Mouse (Mus musculus) thymus, adult 2 months (tissue): ENCODE measurements around the gene Tmem231. TPM values are rescaled to one million over a fixed set of nuclear protein-coding genes. Genes with fewer than 3 reads are reported as not detected.

Source experiments
- DNase-seq: peaks from one replicate; pipeline ENCODE4 v3.0.0; 2021
- H3K27ac ChIP-seq: fragments of 200-500 bp; 2 replicates; pipeline ENCODE4 v1.5.1; 2012; ENCODE audit warnings: low read length, control low read depth; ENCODE audit not compliant: control insufficient read depth, insufficient read depth
- H3K27me3 ChIP-seq: fragments of 200-500 bp; 2 replicates; pipeline ENCODE4 v1.6.1; 2012; ENCODE audit warnings: mild to moderate bottlenecking, low read length, moderate library complexity, mixed read lengths; ENCODE audit not compliant: control insufficient read depth, insufficient read depth
- H3K36me3 ChIP-seq: fragments of 200-500 bp; 2 replicates; pipeline ENCODE4 v1.6.1; 2012; ENCODE audit warnings: mild to moderate bottlenecking, low read length, moderate library complexity; ENCODE audit not compliant: control insufficient read depth, insufficient read depth
- H3K4me1 ChIP-seq: fragments of 200-500 bp; replicated peaks from 2 replicates; pipeline ENCODE4 v1.6.1; 2012; ENCODE audit warnings: low read length; ENCODE audit not compliant: control insufficient read depth, insufficient read depth
- H3K4me3 ChIP-seq: fragments of 200-500 bp; 2 replicates; pipeline ENCODE4 v1.5.1; 2012; ENCODE audit warnings: mild to moderate bottlenecking, low read length, control low read depth, moderate library complexity; ENCODE audit not compliant: control insufficient read depth, insufficient read depth
- CTCF ChIP-seq: fragments of 200-500 bp; IDR thresholded peaks from 2 replicates; pipeline ENCODE4 v1.5.1; 2012; ENCODE audit warnings: mild to moderate bottlenecking, control low read depth, low read length, moderate library complexity, borderline replicate concordance; ENCODE audit not compliant: control insufficient read depth, poor library complexity, insufficient read depth; ENCODE audit errors: extremely low read depth
- POLR2A ChIP-seq: fragments of 200-500 bp; IDR thresholded peaks from 2 replicates; pipeline ENCODE4 v1.6.1; 2012; ENCODE audit warnings: mild to moderate bottlenecking, low read length, control low read depth, moderate library complexity; ENCODE audit not compliant: control insufficient read depth, poor library complexity, insufficient read depth; ENCODE audit errors: extremely low read depth
- WGBS: fragments of 180-500 bp; shearing (Covaris S2); methylation state at CpG from one replicate; pipeline ENCODE4 v1.1.7; 2018; 5-methylcytosine and 5-hydroxymethylcytosine counted together
- polyA plus RNA-seq: library from polyadenylated mRNA; depleted of rRNA; stranded (reverse); fragments of >200 nt; gene quantifications from 2 replicates; pipeline ENCODE4 v1.2.3, GENCODE M21; 2012

Gene Tmem231
- polyA plus RNA-seq, 1 experiment, result 2.8 TPM

DNA sequence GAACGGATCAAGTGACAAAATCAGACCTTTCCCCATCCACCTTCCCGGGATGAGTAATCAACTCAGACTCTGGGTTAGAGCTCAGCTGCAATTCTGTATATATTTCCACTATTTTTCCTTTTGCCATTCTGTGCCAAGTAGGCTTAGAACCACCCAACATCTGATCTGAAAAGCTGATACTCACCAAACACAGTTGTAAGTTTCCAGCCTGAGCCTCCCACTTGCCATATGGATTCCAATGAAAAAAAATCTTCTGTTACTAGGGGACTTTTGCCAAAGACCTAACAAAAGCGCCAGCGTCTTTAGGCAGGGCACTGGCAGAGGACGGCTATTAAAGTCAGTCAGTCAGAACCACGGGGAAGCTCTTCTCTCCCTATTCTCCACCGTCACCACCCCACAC lies 22.1 kb downstream of the Tmem231 start:
- H3K4me3 ChIP-seq, result no peak overlapping the region
- no peaks in the 10 kb centered on the region for H3K36me3 ChIP-seq
- TF ChIP-seq CTCF (no peak), POLR2A (no peak)
- 74% methylated on average over 7 of the region's 7 CpGs for WGBS
- 0 out of 2 replicates have a peak, but pooled peaks cover 5% of the 10 kb centered on the region for H3K27me3 ChIP-seq
- no peak for DNase-seq
- no peaks in the 10 kb centered on the region for H3K4me1 ChIP-seq
- H3K27ac ChIP-seq, result no peak overlapping the region

DNA sequence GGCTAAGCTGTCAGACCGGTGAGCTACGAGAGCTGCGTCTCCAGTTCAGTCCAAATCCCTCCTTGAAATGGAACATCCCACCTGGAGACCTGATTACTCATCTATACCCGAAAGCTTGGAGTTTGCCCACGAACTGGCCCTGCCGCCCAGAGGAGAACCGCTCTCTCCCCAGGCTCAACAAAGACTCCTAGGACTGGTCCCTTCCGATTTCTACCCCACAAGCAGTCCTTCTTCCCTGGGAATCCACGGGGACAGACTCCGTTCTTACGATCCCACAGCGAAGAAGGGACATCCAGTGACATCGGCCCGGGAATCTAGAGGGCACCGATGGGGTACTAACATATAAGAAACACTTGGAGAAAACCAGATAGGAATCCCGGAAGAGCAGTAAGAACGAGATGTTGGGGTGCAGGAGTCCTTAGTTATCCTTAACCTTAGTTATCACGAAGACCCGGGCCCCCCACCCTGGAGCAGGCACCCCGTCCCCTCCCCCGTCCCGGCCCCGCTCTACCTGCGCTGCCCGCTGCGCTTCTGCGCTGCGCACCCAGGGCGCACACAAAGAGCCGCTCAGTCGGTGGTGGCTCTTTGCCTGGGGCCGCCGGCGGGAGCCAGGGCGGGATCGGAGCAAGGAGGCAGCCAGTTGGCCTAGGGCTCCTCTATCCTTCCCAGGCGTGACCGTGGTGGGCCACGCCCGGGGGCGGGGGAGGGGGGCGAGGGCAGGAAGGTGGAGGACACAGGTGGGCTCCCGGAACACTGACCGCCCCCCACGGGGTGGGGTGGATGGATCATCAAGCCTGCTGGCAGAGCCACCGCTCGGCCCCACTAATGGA lies 23.8 kb downstream of the Tmem231 start, which contains the start of gene Chst5:
Gene Chst5, minus strand, starts transcription at position 827 of the 830 bp plus-strand sequence.
- no peak within 1 kb of the TSS for H3K27ac ChIP-seq
- no peaks in the 10 kb centered on the region for H3K36me3 ChIP-seq
- no peak for TF ChIP-seq POLR2A
- TF ChIP-seq CTCF, result no peak
- DNase-seq, result no peak
- 17% methylated on average over 47 of the region's 47 CpGs for WGBS
- H3K4me1 ChIP-seq, result no peaks in the 10 kb centered on the region
- 0 out of 2 replicates have a peak, but pooled peaks cover 5% of the 10 kb centered on the region for H3K27me3 ChIP-seq
- H3K4me3 ChIP-seq, result no peak within 1 kb of the TSS

DNA sequence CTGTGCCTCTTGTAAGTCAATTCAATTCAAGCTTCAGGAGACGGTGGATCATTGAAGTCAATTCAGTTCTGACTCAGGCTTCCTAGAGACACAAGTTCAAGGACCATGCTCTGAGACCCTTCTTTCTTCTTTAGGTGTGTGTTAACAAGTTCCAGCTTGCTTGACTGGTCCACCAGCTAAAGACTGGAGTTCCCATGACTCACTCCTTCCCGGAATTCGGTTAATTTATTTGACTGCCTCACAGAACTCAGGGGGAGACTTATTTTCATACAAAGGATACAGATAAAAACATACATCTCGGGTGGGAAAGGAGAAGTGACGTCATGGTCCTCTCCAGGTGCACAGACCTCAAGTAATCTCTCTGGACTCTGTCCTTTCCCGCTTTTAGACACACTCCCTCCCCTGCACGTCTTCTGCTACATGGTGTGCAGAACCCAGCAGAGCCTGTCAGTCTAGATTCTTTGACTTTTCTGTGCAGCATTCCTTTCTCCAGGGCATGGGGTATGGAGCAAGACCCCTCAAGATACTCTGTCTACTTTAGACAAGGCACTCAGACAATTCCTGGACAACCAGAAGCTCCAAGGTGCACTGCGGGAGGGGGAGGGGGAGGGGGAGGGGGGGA lies 28.1 kb downstream of the Tmem231 start:
- no peak for DNase-seq
- 0 out of 2 replicates have a peak, but pooled peaks cover 4% of the 10 kb centered on the region for H3K27me3 ChIP-seq
- WGBS, result 37% methylated on average over 8 of the region's 8 CpGs
- H3K36me3 ChIP-seq, result no peaks in the 10 kb centered on the region
- no peak overlapping the region for H3K4me3 ChIP-seq
- TF ChIP-seq CTCF (no peak), POLR2A (no peak)
- no peak overlapping the region for H3K27ac ChIP-seq
- H3K4me1 ChIP-seq, result no peaks in the 10 kb centered on the region

DNA sequence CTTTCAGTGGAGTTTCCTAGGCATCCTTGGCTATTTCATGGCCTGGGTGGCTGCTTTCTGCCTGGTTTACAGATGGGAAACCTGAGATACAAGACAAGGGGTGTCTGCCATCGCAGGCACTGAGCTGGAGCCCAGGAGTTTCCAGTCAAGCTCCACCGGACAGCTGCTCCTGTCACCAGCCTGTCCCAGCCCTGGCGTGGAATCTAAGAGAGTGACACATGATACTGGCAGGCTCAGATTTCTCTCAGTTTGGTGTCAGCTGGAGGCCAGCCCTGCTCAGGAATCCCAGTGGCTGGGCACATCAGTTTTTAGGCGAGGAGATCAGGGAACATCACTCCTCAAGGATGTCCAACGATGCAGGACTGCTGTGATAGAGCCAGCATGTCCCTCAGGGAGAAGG lies 31.6 kb downstream of the Tmem231 start:
- Histone ChIP-seq H3K36me3 (no peaks in the 10 kb centered on the region), H3K4me1 (no peaks in the 10 kb centered on the region), H3K27me3 (no peaks in the 10 kb centered on the region), H3K4me3 (no peak overlapping the region), H3K27ac (no peak overlapping the region)
- 72% methylated on average over 5 of the region's 5 CpGs for WGBS
- DNase-seq, result no peak
- TF ChIP-seq POLR2A (no peak), CTCF (no peak)

DNA sequence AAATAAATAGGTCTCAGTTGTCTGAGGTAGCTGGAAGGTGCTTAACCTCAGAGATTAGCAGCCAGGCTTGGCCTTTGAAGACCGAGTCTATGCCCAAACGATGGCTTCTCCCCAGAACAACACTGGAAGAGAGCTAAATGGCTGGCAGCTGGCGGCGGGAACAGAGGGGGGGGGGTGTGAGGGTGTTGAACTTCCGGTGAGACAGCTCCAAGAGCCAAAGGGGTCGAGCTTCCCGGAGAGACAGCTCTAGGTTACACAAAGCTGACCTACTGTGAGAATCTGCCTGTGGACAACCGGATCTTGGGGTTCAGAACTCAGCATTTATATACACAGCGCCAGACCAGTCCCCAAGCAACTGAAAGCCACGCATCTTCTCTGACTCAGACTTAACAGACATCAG lies 35.1 kb downstream of the Tmem231 start:
- Histone ChIP-seq H3K4me3 (no peak overlapping the region), H3K27ac (no peak overlapping the region), H3K27me3 (no peaks in the 10 kb centered on the region), H3K4me1 (no peaks in the 10 kb centered on the region), H3K36me3 (no peaks in the 10 kb centered on the region)
- DNase-seq, result no peak
- TF ChIP-seq POLR2A, result no peak
- no peak for TF ChIP-seq CTCF
- 57% methylated on average over 10 of the region's 10 CpGs for WGBS

DNA sequence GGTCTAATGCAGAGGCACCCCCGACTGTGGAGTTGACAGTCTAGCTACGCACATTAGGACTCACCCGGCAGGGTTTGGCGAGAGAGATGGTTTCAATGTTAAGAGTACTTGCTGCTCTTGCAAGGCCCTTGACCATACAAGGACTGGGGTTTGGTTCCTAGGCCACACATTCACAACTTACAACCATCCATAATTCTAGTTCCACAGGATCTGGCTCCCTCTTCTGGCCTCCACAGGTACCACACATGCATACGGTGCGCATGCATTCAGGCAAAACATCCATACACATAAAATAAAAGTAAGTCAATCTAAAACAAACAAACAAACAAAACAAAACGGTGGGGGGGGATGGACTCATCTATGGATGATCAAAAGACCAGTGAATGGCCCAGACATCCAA lies 38.7 kb downstream of the Tmem231 start:
- no peak for DNase-seq
- H3K4me1 ChIP-seq, result no peaks in the 10 kb centered on the region
- H3K4me3 ChIP-seq, result no peak overlapping the region
- 91% methylated on average over 7 of the region's 7 CpGs for WGBS
- H3K27ac ChIP-seq, result no peak overlapping the region
- TF ChIP-seq POLR2A, result no peak
- TF ChIP-seq CTCF, result no peak
- H3K27me3 ChIP-seq, result no peaks in the 10 kb centered on the region; the same call in 1 of the 2 replicates
- H3K36me3 ChIP-seq, result no peaks in the 10 kb centered on the region

DNA sequence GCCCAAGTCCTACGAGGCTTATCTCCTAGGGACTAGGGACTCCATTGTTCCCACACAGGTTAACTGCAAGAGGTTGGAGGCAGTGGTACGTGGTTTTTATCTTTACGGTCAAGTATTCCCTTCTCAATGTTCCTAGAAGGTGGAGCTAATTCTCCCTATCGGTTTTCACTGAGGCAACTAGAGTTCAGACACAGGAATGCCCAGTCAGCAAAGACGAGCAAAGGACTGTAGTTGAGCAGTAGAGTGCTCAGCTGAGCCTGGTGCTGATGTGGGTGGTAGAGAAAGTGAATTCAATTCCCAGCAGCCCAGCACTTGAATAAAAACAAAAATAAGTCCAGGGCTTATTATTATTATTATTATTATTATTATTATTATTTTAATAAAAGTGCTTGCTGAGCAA lies 41.1 kb downstream of the Tmem231 start:
- no peak overlapping the region for H3K4me3 ChIP-seq
- H3K27me3 ChIP-seq, result no peaks in the 10 kb centered on the region; the same call in 1 of the 2 replicates
- no peaks in the 10 kb centered on the region for H3K36me3 ChIP-seq
- no peaks in the 10 kb centered on the region for H3K4me1 ChIP-seq
- TF ChIP-seq POLR2A (no peak), CTCF (no peak)
- H3K27ac ChIP-seq, result no peak overlapping the region
- DNase-seq, result no peak
- 54% methylated on average over 5 of the region's 5 CpGs for WGBS
